Mouse (Mus musculus) lung, embryonic 16.5 days (tissue): ENCODE data around the gene Dido1. TPM values are rescaled to one million over a fixed set of nuclear protein-coding genes. Genes with fewer than 3 reads are reported as not detected.

Experiments used
- ATAC-seq: fragments of 200-750 bp; cut with Nextera tagmentation; 2 replicates; pipeline ENCODE4 v1.8.0; 2017; ENCODE audit warnings: low read depth, mild to moderate bottlenecking, moderate library complexity
- H3K27ac ChIP-seq: fragments of 300-500 bp; sonication (generic); 2 replicates; pipeline ENCODE4 v1.5.1; 2014; ENCODE audit warnings: mild to moderate bottlenecking, control low read depth, low read length
- H3K27me3 ChIP-seq: fragments of 300-500 bp; sonication (generic); 2 replicates; pipeline ENCODE4 v1.6.1; 2014; ENCODE audit warnings: low read depth, low read length, mixed read lengths; ENCODE audit not compliant: control insufficient read depth, insufficient read depth
- H3K36me3 ChIP-seq: fragments of 300-500 bp; sonication (generic); 2 replicates; pipeline ENCODE4 v1.6.1; 2014; ENCODE audit warnings: low read length; ENCODE audit not compliant: control insufficient read depth, insufficient read depth
- H3K4me1 ChIP-seq: fragments of 300-500 bp; sonication (generic); replicated peaks from 2 replicates; pipeline ENCODE4 v1.6.1; 2014; ENCODE audit warnings: low read length, mixed read lengths; ENCODE audit not compliant: control insufficient read depth, insufficient read depth
- H3K4me2 ChIP-seq: fragments of 300-500 bp; sonication (generic); 2 replicates; pipeline ENCODE4 v1.6.1; 2014; ENCODE audit warnings: low read depth, low read length, control low read depth
- H3K4me3 ChIP-seq: fragments of 300-500 bp; sonication (generic); 2 replicates; pipeline ENCODE4 v1.5.1; 2014; ENCODE audit warnings: mild to moderate bottlenecking, low read length, control low read depth
- H3K9ac ChIP-seq: fragments of 300-500 bp; sonication (generic); 2 replicates; pipeline ENCODE4 v1.6.1; 2014; ENCODE audit warnings: low read length, control low read depth
- H3K9me3 ChIP-seq: fragments of 300-500 bp; sonication (generic); 2 replicates; pipeline ENCODE4 v1.6.1; 2016; ENCODE audit warnings: low read length; ENCODE audit not compliant: control insufficient read depth
- WGBS: fragments of 180-500 bp; shearing (Covaris S2); extraction: QIAGEN DNeasy Blood & Tissue Kit; methylation state at CpG from one replicate; pipeline ENCODE4 v1.1.7; 2014; 5-methylcytosine and 5-hydroxymethylcytosine counted together
- polyA plus RNA-seq: library from polyadenylated mRNA; unstranded; fragments of >200 nt; fragmentation: Nextera tagmentation; extraction: Ambion mirVana; gene quantifications from 2 replicates; pipeline ENCODE4 v1.2.1, GENCODE M21; 2015

Dido1 gene
- polyA plus RNA-seq: 27.6 and 28.2 TPM in 2 replicates

GRCm38 (mm10) chr2:180709923-180710272, at the start of gene Dido1, which contains the start of gene Gid8:
TSS of gene Dido1 (minus strand) at chr2:180709999.
TSS of gene Gid8 (plus strand) at chr2:180710117.
- Histone ChIP-seq H3K4me2 (peak within 1 kb of the TSS; percentile 90), H3K9me3 (no peaks in the 10 kb centered on the region), H3K27me3 (no peaks in the 10 kb centered on the region), H3K9ac (peak within 1 kb of the TSS; percentile 100), H3K4me3 (peak within 1 kb of the TSS; percentile 98), H3K27ac (peak within 1 kb of the TSS; percentile 90), H3K36me3 (peaks cover 14% of the 10 kb centered on the region), H3K4me1 (peaks cover 20% of the 10 kb centered on the region)
- peak; percentile 97 for ATAC-seq
- WGBS: under 1% methylated on average over 42 of the region's 43 CpGs

- 45% methylated on average over 15 of the region's 15 CpGs for WGBS
- no peak for ATAC-seq
- Histone ChIP-seq H3K4me1 (no peaks in the 10 kb centered on the region), H3K4me2 (no peak overlapping the region), H3K27ac (no peak overlapping the region), H3K9me3 (no peaks in the 10 kb centered on the region), H3K4me3 (no peak overlapping the region), H3K9ac (no peak overlapping the region), H3K27me3 (no peaks in the 10 kb centered on the region), H3K36me3 (no peaks in the 10 kb centered on the region)
These were observed 48.9 kb upstream of the Dido1 start for GRCm38 (mm10) chr2:180758513-180759263.

GRCm38 (mm10) chr2:180756786-180757185, 47.0 kb upstream of the Dido1 start:
- Histone ChIP-seq H3K27ac (no peak overlapping the region), H3K9me3 (no peaks in the 10 kb centered on the region), H3K4me1 (no peaks in the 10 kb centered on the region), H3K36me3 (no peaks in the 10 kb centered on the region), H3K27me3 (no peaks in the 10 kb centered on the region), H3K4me3 (no peak overlapping the region), H3K9ac (no peak overlapping the region), H3K4me2 (no peak overlapping the region)
- WGBS: 20% methylated on average over 2 of the region's 2 CpGs
- no peak for ATAC-seq

GRCm38 (mm10) chr2:180755896-180756295, 46.1 kb upstream of the Dido1 start:
- Histone ChIP-seq H3K9me3 (no peaks in the 10 kb centered on the region), H3K4me3 (no peak overlapping the region), H3K4me1 (no peaks in the 10 kb centered on the region), H3K27me3 (no peaks in the 10 kb centered on the region), H3K4me2 (no peak overlapping the region), H3K27ac (no peak overlapping the region), H3K36me3 (no peaks in the 10 kb centered on the region), H3K9ac (no peak overlapping the region)
- WGBS: 1% methylated on average over 8 of the region's 8 CpGs
- ATAC-seq: peak; percentile 45; the same call in 1 of the 2 replicates

GRCm38 (mm10) chr2:180754976-180755688, 45.3 kb upstream of the Dido1 start:
- Histone ChIP-seq H3K9ac (no peak overlapping the region), H3K9me3 (no peaks in the 10 kb centered on the region), H3K27me3 (no peaks in the 10 kb centered on the region), H3K4me2 (no peak overlapping the region), H3K4me3 (no peak overlapping the region), H3K4me1 (no peaks in the 10 kb centered on the region), H3K27ac (no peak overlapping the region), H3K36me3 (no peaks in the 10 kb centered on the region)
- WGBS: 72% methylated on average over 5 of the region's 5 CpGs
- no peak for ATAC-seq

GRCm38 (mm10) chr2:180748904-180749303, 39.1 kb upstream of the Dido1 start:
- Histone ChIP-seq H3K36me3 (no peaks in the 10 kb centered on the region), H3K9ac (no peak overlapping the region), H3K27me3 (no peaks in the 10 kb centered on the region), H3K4me3 (no peak overlapping the region), H3K4me2 (no peak overlapping the region), H3K4me1 (no peaks in the 10 kb centered on the region), H3K9me3 (no peaks in the 10 kb centered on the region), H3K27ac (no peak overlapping the region)
- WGBS: 42% methylated on average over 5 of the region's 5 CpGs
- ATAC-seq: no peak

GRCm38 (mm10) chr2:180746569-180747192, 36.9 kb upstream of the Dido1 start:
- H3K36me3 ChIP-seq: no peaks in the 10 kb centered on the region
- H3K9me3 ChIP-seq: no peaks in the 10 kb centered on the region
- H3K27ac ChIP-seq: no peak overlapping the region
- ATAC-seq: no peak
- H3K4me1 ChIP-seq: no peaks in the 10 kb centered on the region
- H3K4me2 ChIP-seq: no peak overlapping the region
- no peak overlapping the region for H3K4me3 ChIP-seq
- WGBS: 43% methylated on average over 5 of the region's 5 CpGs
- H3K27me3 ChIP-seq: no peaks in the 10 kb centered on the region
- no peak overlapping the region for H3K9ac ChIP-seq

- Histone ChIP-seq H3K27ac (no peak overlapping the region), H3K9ac (no peak overlapping the region), H3K4me2 (no peak overlapping the region), H3K4me1 (no peaks in the 10 kb centered on the region), H3K27me3 (no peaks in the 10 kb centered on the region), H3K36me3 (no peaks in the 10 kb centered on the region), H3K4me3 (no peak overlapping the region), H3K9me3 (no peaks in the 10 kb centered on the region)
- ATAC-seq: peak; percentile 69
- WGBS: 32% methylated on average over 17 of the region's 17 CpGs
These were observed 35.6 kb upstream of the Dido1 start for GRCm38 (mm10) chr2:180745248-180745927.

GRCm38 (mm10) chr2:180743321-180743720, 33.5 kb upstream of the Dido1 start:
- Histone ChIP-seq H3K27ac (no peak overlapping the region), H3K4me3 (no peak overlapping the region), H3K4me2 (no peak overlapping the region), H3K9ac (no peak overlapping the region), H3K36me3 (no peaks in the 10 kb centered on the region), H3K9me3 (no peaks in the 10 kb centered on the region), H3K4me1 (no peaks in the 10 kb centered on the region), H3K27me3 (no peaks in the 10 kb centered on the region)
- ATAC-seq: no peak
- 81% methylated on average over 2 of the region's 2 CpGs for WGBS
